Mouse (Mus musculus): Measurements from ENCODE around the gene Wdr64. TPM values are rescaled to one million over a fixed set of nuclear protein-coding genes. Genes with fewer than 3 reads are reported as not detected.

Gene Wdr64
- not detected for total RNA-seq (2021)
- long read RNA-seq, experiment 1: 0 reads
- long read RNA-seq, experiment 2: 0 reads

DNA sequence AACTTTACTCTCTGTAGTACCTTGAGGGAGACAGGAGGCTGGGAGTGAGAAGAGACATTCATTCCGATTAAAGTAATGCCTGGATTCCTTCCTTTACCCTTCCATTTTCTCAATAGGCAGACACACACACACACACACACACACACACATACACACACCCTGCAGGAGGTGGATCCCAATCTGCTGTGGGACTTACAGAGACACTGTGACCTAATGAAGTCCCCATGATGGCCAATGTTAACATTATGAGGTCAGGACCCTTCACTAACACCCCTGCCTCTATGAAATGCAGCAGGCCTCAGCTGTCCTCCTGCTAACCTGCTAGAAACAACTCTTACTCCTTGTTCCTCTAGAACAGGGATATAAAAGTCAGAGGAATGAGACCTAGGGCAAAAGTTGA, at the start of gene Wdr64:
Gene Wdr64 (plus strand): TSS at position 301 of the 400 bp plus-strand sequence.
- DNase-seq: no peak

DNA sequence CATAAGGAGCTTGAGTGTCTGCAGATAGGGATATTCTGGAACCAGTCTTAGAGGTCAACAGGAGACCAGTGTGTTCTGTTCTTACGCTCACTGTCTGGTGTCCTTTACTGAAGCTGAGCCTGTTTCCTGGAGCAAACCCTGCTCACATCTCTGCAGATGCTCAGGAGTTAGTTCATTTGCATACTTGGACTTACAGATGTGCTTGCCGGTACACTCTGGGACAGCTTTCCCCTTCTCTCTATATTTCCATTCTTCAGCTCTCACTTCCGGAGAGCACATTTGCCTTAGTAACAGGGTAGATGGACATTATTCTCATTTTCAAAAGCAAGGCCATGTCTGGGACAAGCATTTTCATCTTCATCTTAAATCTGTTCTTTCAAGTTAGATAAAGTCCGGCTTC, 49.8 kb upstream of the Wdr64 start:
- no peak for DNase-seq

DNA sequence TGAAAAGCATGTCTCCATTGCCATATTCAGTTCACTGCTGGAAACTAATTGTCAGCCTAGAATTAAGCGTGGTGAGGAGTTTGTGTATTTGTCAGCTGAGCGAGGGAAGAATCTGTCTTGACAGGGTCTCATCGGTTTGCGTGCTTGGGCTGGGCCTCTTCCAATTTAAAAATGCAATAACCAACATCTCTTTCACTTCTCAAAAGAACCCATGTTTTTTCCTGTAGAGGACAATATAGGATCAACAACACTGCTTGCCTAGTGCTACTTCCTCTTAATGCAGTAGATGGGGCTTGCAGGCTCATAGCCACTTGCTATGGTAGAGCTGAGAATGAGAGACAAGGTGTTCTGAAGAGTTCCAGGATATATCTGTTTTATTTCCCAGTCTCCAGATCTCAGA, 38.5 kb upstream of the Wdr64 start:
- no peak for DNase-seq

DNA sequence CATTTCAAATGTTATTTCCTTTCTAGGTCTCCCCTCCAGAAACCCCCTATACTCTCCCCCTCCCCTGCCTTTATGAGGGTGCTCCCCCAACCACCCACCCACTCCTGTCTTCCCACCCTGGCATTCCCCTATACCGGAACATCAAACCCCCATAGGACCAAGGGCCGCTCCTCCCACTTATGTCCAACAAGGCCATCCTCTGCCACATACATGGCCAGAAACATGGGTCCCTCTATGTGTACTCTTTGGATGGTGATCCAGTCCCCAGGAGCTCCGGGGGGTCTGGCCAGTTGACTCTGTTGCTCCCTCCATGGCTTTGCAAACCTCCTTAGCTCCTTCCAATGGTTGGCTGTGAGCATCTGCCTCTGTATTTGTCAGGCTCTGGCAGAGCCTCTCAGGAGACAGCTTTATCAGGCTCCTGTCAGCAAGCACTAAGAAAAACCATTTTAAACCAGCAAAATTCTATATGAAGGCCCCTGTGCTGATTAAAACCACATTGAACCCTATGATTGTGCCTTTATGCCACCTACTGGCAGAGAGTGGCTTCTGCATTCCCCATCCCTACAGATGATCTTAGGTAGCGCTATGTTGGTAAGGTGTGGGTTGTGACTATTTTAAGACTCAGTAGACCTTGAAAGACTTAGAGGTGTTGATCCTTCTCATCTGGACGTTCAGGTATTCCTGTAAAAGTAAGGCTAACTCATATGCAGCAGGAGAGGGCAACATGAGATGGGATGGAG, 29.6 kb upstream of the Wdr64 start:
- peak; percentile 13 for DNase-seq

DNA sequence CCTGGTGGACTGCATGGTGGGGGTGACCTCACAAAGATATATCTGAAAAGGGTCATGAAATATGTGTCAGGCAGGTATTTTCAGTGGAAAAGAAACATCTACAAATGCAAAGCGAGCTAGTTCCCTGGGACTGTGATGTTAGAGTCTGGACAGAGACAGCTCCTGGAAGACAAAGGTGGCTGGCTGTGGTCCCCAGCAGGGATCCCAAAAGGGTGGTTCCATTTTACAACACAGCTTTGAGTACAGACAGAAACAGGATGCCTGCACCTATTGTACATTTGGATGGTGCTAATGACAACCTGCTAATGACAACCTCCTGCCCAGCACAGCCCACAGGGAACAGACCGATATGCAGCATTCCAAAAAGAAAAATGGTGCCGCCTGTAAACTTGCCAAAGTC, 28.9 kb upstream of the Wdr64 start:
- no peak for DNase-seq

DNA sequence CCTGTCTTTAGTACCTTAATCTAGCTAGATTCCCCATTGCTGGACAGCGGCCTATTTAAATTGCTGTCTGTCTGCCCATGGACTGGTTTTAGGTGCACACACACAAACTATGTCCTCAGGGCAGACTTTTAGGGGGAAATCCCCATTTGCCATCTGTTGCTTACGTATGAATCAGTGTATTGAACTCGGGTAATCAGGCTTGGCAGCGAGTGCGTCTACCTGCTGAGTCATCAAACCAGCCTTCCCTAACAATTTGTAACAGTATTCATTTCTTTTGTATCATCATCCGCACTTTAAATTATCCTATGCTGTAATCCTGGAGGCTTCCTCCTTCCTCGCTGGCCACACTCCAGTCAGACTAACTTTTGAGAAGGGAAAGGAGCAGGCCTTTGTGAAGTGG, 28.4 kb upstream of the Wdr64 start:
- no peak for DNase-seq

DNA sequence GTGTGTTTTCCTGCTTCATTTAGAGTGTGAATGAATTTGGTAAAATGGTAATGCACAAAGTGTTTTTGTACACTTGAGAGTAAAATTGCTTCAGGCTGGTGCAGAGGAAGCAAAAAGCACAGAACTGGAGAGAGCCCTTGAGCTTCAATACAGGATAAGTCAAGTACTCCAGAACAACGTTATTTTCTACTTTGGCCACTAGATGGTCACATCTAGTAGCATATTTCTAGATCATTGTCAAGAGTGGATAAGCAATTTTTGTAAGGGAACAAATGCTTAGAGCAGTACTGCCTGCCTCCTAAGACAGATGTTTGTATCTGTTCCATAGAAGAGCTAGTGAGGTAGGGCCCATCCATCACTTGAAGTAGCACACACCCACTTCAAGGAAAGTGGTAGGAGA, 26.8 kb upstream of the Wdr64 start:
- DNase-seq: no peak

DNA sequence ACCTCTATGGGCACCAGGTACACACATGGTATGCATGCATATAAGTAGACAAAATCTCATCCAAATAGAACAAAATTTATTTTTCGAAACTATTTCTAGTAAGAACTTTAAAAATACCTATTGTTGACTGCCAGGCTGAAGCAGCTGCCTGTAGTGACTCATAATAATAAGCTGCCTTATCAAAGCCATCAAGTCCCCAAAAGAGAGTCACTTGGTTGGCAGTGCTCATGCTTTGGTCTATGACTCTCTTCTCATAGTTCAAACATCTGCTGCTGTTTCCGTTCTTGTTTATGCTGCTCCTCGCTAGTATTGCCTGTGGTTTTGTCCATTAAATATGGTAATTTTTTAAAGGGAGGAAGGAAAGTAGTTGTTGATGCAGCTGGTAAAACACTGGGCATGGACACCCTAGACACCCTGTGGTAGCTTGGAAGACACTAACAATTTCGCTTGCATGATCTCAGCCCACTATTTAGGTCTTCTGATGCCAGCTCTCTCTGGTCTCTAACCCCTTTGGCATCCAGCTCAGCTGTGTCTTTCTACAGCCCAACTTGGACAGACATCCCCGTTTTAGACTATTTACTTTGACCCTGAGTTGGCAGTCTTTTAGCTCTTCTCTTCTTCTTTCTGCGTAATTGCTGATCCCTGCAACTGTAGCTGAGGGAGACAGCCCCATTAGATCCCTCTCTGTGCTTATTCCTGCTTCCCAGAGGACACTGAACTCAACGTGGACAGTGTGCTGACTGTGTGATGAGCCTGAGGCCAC, 24.6 kb upstream of the Wdr64 start:
- no peak for DNase-seq

DNA sequence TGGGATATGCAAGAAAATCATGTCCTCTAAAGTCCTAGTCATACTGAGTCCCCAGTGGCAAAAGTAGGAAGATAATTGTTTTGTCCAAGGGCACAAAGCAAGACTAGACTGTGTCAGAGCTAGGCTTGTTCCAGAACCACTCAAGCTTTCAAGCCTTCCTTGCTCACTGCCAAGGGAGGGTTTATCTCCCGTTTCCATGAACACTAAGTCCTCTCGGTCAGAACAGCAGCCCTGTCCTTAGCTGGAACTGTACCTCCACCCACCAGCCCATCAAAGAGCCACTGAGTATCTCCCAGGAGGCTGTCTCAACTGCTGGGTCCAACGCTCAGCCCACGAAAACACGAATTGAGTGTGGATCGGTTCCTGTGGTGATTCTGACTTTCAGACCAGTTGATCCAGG, 23.3 kb upstream of the Wdr64 start:
- DNase-seq: no peak

DNA sequence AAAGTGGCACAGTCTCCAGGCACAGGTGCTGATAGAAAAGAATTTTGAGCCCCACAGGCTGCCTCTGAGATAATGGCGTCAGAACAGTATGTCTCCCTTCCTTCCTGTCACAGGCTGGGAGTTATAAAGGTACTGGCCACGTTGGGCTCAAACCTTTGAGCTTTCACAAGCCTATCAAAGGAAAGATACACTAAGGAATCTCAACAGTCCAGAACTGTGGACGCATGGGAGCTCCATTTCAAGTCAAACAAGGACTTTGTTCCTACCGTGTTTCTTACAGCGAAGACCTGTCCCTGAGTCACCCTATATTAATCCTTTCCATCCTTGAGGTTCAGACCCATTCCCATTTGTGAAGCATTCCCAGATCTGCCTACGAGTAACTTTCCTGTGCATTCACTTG, 20.9 kb upstream of the Wdr64 start:
- DNase-seq: no peak

DNA sequence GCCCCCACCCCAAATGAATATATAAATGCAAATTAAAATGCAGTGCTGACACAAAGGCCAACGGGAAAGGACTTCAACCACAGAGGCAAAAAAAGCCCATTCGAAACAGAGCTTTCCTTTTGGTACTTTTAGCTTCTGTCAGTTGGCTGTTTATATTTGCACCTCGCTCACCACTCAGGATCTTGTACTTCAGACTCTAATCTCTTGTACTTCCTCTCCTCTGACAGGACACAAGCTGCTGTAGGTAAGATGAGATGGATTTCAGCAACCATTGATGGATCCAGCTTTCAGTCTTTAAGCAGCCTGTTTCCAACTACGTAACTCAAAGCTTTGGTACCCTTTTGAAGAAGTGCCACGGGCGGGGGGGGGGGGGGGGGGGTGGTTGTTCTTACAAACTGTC, 17.4 kb upstream of the Wdr64 start:
- DNase-seq: no peak

DNA sequence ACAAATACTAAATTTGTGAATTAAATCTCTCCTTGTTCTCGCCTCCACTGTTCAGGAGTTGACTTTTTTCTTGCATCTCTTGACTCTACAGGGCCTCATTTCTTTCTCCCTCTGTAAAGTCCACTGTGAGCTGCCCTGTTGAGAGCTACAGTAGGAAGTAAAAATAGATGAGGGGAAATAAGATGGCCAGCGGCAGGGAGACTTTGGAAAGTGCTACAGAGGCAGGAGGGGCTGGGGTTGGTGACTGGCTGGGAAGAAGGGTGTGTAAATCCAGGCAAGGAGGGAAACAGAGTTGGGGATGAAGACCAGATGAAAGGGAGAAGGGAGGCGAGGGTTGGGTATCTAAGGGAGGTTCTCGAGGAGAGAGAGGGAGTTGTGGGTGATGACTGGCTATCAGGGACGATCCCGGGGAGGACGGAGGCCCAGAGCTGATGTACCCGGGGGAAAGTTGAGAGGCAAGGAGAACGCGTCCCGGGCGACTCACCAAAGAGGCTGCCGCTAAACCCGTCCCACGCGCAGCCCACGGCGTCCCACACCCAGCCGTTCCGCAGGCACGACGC, 6.6 kb upstream of the Wdr64 start:
- DNase-seq: peak; percentile 14

DNA sequence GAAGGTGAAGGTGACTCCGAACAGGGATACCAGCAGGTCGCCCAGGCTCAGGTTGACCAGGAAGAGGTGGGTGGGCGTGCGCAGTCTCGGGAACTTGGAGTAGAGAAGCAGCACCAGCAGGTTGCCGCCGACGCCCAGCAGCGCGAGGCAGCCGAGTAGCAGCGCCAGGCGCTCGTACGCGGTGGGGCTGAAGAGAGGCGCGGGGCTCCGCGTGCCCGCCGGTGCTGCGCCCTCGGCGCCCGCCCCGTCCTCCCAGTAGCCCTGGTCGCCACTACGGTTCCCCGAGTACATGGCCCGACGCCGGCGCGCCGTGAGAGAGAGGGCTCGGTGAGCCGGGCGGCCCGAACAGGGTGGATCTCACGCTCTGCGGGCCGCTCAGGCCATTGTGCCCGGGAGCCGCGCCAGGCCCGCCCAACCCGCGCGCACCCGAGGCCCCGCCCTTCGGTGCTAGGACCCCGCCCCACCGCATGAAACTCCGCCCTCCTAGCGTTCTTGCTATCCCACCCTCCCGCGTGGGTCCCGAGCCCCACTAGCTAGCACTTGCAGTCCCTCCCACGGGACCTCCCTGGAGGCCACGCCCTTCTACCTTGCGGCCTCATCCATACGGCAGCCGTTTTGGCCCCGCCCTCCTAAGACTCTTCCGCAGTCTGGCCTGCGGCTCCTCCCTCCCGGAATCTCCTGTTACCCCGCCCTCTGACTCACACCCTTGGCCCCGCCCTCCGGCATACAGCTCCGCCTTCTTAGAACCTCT, 6.0 kb upstream of the Wdr64 start, which contains the start of the genes Opn3 and Chml:
Gene Opn3 (minus strand): TSS at position 531 of the 751 bp plus-strand sequence.
Gene Chml (minus strand): TSS at position 656 of the 751 bp plus-strand sequence.
- DNase-seq: peak; percentile 100

DNA sequence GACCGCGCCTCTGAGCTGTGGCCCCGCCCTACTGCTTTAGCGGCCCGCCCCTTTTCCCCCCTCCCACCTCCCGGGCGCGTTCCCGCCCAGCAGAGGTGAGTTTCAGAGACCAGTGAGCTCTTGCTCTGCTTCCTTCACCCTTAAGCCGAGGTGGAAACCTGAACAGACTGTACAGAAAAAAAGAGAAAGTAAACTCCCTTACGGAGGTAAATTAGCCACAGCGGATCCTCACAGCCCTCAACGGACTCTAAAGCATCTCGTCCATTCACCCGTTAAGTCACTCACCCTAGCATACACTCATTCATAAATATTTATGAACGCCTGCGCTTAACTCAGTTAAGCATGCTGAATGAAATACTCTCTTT, 5.4 kb upstream of the Wdr64 start:
- DNase-seq: no peak

DNA sequence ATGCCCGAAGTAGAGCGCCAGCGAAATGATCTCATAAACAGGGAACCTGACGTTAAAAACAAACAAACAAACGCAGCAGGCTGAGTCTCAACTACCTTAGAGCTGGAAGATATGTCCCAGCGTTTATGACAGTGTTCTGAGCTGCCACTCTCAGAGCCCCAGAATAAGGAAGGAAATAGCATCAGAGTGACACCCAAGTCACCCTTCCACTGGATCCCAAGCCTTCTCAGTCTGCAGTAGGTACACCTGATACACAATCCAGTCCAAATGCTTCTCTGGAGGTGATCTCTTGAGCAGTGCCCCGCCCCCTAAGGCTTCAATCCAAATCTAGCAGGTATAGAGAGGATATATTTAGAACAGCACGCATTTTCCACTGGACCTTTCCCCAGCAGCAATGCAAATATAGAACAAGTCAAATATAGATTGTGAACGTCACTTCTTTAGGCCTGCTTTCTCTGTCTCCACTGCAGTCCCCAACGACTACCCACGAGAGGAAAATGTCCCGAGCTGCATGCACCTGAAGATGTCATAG, 4.9 kb upstream of the Wdr64 start:
- DNase-seq: no peak

DNA sequence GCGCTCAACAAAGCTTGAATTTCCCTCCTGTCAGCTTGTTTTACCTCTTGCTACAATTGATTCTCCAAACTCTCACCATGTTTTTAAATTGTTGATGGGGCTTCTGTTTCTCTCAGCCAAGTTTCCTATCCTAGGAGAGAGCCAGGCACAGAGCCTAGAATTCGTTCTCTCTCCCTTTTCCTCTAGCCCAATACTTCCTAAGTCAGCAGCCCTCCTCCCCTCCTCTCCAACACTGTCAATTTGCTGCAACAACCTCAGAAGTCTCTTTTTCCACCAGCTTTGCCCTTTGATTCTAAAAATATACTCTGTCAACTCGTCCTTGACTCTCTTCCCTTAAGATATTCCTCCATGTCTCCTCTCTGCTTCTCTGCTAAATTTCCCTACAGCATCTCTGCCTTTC, 982 bp downstream of the Wdr64 start:
- no peak for DNase-seq

DNA sequence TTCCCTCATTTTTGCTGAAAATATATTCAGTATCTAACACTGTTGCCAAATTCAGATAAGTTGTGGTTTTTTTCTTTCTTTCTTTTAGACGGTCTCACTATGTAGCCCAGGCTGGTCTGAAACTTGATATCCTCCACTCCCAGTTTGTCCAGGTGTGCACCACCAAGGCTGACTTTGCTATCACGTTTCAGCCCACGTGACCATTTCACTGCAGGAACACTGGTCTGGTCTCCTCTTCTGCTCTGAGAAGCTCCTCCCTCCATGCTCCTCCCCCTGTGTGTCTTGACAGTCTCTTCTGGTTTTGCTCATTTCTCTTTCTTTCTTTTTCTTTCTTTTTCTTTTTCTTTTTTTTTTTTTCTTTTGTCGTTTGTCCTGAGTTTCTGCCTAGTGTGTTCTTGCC, 1.4 kb downstream of the Wdr64 start:
- no peak for DNase-seq

DNA sequence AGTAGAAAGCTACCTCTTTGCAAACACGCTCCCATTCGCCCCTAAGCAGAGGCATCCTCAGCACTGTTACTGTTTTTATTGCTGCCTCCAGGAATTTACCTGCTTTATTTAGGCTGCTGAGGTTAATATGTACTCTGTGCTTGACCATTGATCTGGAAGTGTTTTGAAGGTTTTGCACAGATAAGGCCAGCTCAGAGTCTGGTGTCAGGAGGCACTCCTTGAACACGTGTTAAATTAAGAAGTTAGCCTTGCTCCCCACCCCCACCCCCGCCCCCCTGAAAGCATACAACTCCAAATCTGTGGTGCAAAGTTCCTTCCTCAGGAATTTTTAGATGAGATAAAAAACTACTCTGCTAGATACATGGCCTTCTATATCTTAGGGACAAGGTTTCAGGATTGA, 2.8 kb downstream of the Wdr64 start:
- DNase-seq: no peak

DNA sequence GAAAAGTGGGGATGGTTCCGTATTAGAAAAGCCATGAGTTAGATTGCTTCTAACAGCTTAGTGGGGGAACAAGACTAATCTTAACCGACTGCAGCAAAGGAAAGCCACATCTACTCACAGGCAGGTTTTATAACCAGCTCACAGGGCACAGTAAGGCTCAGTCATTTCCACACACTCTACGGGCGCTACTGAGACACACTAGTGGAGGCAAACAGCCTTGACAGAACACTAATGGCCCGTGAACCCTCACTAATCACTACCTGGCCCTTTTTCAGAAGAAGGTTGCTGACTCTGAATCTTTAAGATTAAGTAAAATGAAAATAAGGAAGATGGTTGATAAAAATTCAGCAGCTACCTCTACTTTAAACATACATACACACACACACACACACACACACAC, 9.2 kb downstream of the Wdr64 start:
- DNase-seq: no peak

DNA sequence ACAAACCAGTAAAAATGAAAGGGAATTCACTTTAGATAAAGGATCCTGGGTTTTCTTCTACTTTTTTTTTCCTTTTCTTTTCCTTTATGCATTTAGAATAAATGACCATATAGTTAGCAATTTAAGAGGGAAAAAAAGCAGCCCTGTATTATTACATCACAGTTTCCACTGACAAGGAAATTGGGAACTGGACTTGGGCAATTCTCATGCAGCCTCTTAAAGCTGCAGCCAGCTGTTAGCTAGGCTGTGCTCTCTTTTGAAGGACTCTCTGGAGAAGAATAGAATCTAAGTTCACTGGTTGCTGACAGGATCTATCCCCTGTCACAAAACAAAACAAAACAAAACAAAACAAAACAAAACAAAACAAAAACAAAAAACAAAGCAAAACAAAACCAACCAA, 9.6 kb downstream of the Wdr64 start:
- DNase-seq: no peak

DNA sequence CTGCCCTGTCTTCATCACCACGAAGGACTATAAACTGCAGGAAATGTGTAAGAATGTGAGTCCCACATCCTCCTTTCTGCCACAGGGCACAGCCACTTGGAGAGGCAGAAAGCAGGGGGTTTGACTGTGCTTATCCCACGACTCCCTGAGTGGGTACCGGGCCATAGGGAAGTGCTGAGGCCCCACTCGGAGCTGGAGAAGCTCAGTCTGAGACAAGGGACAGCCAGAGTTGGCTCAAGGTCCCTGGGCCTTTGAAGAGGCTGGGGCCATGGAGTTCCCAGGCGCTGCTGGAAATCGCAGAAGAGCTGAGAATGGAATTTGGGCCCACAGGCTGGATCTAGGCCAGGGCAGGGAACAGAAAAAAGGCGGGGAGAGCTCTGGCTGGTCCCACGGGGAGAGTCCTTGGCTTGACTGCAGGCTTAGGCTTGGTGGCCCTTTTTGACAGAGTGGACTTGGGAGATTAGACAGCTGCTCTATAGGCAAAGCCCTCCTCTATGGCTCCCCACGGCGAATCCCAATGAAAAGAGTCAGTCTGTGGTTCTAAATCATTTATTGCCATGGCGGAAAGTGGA, 14.0 kb downstream of the Wdr64 start:
- DNase-seq: peak; percentile 77

DNA sequence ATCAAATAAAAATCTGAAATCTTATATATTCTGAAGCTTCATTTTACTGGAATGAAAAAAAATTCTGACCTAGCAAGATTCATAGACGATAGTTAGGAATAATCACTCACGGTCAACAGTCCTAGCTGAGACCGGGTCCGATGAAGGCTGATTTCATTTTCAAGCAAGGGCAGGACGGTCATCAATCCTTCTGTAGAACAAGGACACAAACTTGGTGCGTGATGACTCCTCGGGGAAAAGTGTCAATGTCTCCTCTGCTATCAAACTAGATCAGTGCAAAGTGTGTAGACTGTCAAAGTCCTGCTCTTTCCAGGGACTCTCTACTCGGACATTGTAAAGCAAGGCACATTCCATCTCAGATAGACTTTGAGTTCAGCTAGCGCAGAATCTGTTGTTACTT, 18.4 kb downstream of the Wdr64 start:
- DNase-seq: peak; percentile 28
